Mouse (Mus musculus) kidney, adult 8-10 months (tissue): ENCODE data around the gene Lrrc4c.

Experiments used
- DNase-seq, 2 experiments: peaks; one replicate each; pipeline ENCODE4 v3.0.0; 2022

Lrrc4c gene

GRCm38 (mm10) chr2:97487567-97487966 is 1169.6 kb downstream of the Lrrc4c start:
- DNase-seq: no peak

DNA sequence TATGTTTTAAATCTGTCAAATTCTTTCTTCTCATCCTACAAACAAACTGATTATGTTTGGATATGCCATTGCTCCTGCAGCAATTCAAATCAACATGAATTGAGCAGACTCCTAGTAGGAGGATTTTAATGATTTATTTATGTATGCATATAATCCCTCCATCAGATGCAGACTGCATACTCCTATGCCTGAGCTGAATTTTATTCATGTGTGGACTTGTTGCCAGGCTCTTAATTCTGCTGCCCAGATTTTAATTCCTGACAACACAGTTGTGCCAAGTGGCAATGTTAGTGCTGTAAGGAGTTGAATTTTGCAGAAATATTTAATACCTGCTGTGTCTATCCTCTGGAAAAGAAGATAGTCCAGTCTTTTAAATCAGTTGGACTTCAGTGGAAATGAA is 1179.1 kb downstream of the Lrrc4c start:
- no peak for DNase-seq

GRCm38 (mm10) chr2:97502501-97502900 is 1184.5 kb downstream of the Lrrc4c start:
- DNase-seq: no peak

- no peak for DNase-seq
Observed at GRCm38 (mm10) chr2:97504902-97505301, 1186.9 kb downstream of the Lrrc4c start.

GRCm38 (mm10) chr2:97524256-97524922 is 1206.4 kb downstream of the Lrrc4c start:
- DNase-seq: no peak

DNA sequence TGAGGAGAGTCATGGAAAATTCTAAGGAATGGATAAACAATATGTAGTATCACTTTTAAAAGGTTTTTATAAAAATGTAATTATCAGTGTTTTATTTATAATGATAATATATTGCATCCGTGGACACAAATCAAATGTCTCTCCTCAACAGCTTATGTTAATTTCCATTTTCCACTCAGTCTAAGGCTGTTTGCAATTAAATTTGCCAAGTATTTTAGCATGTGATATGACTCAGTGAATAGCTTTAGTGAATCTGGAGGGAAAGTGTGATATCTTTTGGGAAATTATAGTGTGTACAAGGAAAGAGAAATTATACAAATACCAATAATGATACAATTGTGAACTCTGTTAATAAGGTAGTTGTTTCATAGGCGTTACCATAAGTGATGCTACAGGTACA is 1207.1 kb downstream of the Lrrc4c start:
- no peak for DNase-seq

- DNase-seq: no peak
Observed at GRCm38 (mm10) chr2:97530622-97531021, 1212.7 kb downstream of the Lrrc4c start.

DNA sequence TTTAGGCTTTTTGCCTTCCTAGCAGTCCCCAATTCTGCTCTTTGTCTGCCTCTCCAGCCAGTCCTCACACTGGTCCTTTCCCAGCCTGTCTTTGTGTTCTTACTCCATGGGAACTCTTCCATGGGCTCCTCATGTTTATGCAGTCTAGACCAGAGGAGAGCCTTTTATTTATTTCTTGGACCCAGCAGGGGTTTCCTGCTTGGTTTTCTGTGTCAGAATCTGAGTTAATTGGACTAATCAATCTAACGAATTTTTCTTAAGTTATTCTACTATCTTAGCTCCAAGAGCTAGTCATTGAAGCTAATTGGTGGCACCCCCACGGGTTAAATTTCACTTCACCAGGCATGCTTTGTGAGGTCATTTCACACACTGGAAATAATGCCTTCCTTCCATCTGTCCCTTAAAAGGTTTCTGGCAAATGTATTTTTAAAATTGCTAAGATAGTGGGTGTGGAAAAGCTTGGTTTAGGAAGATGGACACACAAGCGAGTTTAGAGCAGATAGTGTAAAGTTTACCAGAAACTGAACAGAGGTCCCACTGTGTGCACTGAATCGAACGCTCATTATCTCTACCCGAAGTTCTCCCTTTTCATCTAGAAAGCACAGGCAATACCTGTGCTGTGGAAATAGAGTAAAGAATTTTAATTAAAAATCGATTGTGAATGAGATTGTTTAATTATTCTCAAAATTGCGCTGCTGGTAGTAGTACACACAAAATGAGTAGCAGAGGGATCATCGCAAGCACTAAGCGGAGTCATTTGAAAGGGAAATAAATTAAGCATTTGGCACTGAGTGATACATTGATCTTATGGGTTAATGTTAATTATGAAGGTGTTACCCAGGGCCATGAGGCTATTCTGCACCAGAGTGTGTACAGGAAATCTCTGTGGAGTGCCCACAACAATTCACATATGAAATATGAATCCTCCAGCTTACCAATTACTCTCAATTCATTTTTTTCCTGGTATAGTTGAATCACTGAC is 1226.0 kb downstream of the Lrrc4c start:
- DNase-seq: no peak

DNA sequence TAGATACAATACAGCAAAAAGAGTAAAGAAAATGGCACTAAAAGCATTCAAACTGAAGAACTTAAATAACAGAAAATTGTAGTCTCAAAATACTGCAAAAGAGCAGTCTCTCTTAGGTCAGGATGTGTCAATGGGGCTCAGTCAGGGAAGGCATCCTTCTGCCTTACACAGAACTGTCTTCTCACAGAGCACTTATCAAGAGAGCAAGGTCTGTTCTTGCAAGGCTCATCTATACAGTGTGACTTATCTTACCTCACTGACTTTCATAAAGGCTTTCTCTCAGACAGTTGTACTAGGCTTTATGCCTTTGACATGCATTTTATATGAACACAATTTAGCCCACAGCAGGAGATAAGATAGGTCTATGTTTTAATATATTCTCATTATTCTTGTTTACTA is 1226.7 kb downstream of the Lrrc4c start:
- DNase-seq: no peak

GRCm38 (mm10) chr2:97545946-97546345 is 1228.0 kb downstream of the Lrrc4c start:
- no peak for DNase-seq

DNA sequence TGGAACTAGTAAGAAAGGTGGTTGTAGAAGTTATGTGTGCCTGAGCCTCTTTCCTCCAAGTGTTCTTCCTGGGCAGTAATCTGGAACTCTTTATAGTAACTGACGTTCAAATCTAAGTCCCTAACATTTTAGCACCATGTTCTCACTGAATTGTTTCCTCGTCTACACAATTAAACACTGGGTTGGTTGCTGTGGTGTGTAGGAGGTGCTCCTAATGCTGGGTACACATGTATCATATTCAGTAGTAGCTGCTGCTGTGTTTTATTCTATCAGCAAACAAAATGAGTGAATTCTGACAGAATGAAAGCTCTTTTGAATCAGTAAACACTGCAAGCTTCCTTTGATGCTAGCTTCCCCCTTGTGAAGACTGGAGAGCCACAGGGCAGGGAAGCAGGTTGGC is 1246.5 kb downstream of the Lrrc4c start:
- DNase-seq: no peak

- no peak for DNase-seq
Observed at GRCm38 (mm10) chr2:97568954-97569353, 1251.0 kb downstream of the Lrrc4c start.

- no peak for DNase-seq
Observed at GRCm38 (mm10) chr2:97574921-97575320, 1257.0 kb downstream of the Lrrc4c start.

DNA sequence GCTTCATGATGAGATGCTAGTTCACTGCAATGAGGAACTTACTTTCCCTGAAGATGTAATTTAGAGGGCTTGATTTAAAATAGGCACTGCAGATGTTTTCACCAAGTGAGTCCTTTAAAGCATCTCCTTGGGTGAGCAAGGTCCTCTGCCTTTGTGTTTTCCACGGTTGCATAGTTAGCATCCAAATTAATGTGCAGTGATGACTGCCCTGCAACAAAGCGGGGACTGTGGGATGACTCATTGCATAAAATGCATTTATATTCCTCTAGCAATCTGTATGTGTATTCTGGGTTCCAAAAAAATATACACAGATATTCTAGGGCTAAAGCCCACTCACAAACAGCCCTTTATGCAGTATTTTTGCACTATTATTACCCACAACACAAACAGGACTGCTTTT is 1263.2 kb downstream of the Lrrc4c start:
- DNase-seq: no peak

DNA sequence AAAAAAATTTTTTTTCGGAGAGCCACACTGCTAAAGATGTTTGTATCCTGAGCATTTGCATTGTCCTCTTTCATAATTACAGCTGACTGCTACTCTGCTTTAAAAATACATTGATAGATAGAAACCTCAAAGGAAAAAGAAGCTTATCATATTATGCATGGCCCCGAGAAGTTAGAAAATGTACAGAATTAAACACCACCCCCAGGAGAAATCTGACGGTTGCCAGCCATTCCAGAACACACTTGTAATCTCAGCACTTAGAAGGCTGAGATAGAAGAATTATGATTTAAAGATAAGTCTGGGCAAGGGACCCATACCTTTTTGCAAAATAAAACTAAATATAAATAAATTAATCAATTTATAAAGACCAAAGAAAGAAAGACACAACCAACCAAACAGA is 1268.4 kb downstream of the Lrrc4c start:
- DNase-seq: no peak

DNA sequence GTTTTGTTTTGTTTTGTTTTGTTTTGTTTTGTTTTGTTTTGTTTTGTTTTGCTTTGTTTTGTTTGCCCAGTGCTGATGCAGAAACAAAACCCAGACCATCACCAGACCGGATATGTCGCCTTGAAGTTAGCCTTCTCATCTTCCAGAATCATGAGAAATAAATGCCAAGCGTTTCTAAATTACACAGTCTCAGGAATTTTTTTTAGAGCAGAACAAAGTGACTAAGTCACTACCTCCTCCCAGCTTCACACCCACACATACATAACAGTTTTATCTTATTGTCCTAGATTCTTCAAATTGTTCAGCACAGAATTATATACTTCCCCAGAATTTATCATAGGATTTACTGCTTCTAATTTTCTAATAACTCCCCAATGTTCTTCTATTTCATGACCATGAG is 1272.6 kb downstream of the Lrrc4c start:
- no peak for DNase-seq

- DNase-seq: no peak
Observed at GRCm38 (mm10) chr2:97604182-97604581, 1286.2 kb downstream of the Lrrc4c start.

GRCm38 (mm10) chr2:97604688-97605215 is 1286.8 kb downstream of the Lrrc4c start:
- DNase-seq: no peak

GRCm38 (mm10) chr2:97609436-97609835 is 1291.5 kb downstream of the Lrrc4c start:
- DNase-seq: no peak

- no peak for DNase-seq
Observed at GRCm38 (mm10) chr2:97610566-97610965, 1292.6 kb downstream of the Lrrc4c start.

DNA sequence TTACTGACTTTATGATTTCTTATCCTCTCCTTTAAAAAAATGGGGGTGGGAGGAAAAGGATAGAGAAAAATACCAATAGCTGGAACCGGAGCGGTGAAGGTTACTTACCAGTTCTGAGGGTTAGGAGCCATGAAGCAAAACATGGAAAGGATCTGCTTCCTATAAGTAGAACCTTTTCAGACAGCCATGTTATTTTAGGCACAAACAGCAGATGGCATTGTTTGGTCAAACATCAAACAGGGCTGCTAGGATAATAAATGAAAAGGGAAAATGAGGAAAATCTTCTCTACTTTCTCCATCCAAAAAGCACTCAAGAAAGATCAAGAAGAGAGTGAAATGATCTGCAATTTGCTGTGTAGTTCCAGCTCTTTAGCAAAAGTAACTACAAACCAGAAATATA is 1296.8 kb downstream of the Lrrc4c start:
- DNase-seq: no peak

GRCm38 (mm10) chr2:97618589-97618988 is 1300.6 kb downstream of the Lrrc4c start:
- DNase-seq: no peak

- no peak for DNase-seq
Observed at GRCm38 (mm10) chr2:97639941-97640340, 1322.0 kb downstream of the Lrrc4c start.

DNA sequence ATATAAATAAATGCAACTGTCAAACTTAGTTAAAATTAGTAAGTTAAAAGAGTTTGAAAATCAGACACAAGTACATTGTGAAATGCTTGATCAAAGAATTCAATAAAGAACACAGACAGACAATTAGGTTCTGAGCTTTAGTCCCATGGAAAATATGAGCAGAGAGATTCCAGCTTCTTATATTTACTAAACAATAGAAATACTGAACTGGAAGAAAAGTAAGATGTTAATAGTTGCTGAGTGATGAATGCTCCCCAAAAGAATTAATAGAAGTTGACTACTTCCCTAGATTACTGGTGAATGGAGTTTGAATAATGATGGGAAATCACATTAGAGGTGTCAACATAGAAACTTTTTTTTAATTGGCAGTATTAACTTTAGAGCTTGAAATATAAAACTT is 1323.7 kb downstream of the Lrrc4c start:
- no peak for DNase-seq
